Mouse (Mus musculus) cerebellum, adult 2 months (tissue): ENCODE measurements at regions not wholly inside any gene's neighbourhood (a gene's known extent, or its start where the extent isn't known, plus 50 kb on each side); places are given as distances from the start of the nearest gene placed in this dataset.

Source experiments
- CTCF ChIP-seq: fragments of 200-500 bp; IDR thresholded peaks from 2 replicates; pipeline ENCODE4 v1.5.1; 2011; ENCODE audit warnings: low read depth, mild to moderate bottlenecking, control low read depth, low read length, moderate library complexity, borderline replicate concordance; ENCODE audit not compliant: insufficient read depth
- POLR2A ChIP-seq: fragments of 200-500 bp; IDR thresholded peaks from 2 replicates; pipeline ENCODE4 v1.6.1; 2011; ENCODE audit warnings: low read length, control low read depth, borderline replicate concordance; ENCODE audit not compliant: insufficient read depth

- TF ChIP-seq POLR2A (no peak), CTCF (no peak)
Observed at GRCm38 (mm10) chr12:77867947-77868495, 326.0 kb upstream of the Gm6657 start.
